Mouse (Mus musculus): ENCODE measurements around the gene Slc1a2. TPM values are rescaled to one million over a fixed set of nuclear protein-coding genes. Genes with fewer than 3 reads are reported as not detected.
A peak's percentile ranks its signal among the peaks of the same experiment; 100 is the strongest.

Gene Slc1a2
- polyA plus RNA-seq, 1 experiment from 2014 or later: 0.16 TPM

DNA sequence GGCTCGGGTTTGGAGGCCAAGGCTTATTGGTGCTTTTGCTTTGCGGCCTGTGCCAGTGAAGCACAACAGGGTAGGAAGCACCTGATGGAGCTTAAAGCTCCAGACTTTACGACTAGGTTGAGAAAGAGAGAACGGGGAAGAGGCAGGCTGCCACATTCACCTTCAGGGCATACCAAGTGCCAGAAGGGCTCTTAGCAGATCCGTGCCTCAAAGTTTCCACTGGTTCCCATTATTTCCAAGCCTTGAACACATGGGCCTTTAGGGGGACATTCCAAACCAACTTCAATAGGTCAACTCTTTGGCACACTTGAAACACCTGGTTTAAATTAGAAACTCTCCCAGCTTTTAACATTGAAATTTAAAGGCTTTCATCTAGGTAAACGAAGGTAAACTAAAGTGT is 134.3 kb downstream of the Slc1a2 start:
- Histone ChIP-seq H3K27me3 (no peaks in the 10 kb centered on the region), H3K9ac (replicated peaks) (no peak overlapping the region), H3K27ac (no peak overlapping the region), H3K4me2 (no peak overlapping the region), H3K4me1 (replicated peaks) (0 out of 2 replicates have a peak, but pooled peaks cover 4% of the 10 kb centered on the region), H3K9me3 (no peaks in the 10 kb centered on the region), H3K4me3 (replicated peaks) (no peak overlapping the region), H3K36me3 (no peaks in the 10 kb centered on the region)
- no peak for ATAC-seq (ENCODE audit: insufficient number of reproducible peaks, insufficient read depth, low FRiP score, low TSS enrichment, low read depth)
- 46% methylated on average over 6 of the region's 6 CpGs for WGBS

DNA sequence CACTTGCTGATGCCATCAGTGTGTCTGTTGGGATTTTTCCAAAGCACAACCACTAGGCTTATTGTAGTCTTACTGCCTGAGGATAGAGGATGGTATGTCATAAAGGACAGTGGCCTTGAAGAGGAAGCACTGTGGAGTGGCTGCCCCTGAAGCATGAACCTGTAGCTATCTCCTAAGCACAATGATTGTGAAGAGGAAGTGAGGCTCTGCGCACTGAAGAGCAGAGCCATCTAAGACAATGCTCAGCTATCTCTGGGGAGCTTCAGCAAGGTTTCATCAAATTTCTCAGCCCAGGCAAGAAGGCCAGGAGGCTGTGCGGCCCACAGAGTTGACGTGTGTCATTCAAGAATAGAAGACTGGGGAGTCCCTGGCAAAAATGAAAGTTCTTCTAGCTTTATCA is 136.6 kb downstream of the Slc1a2 start:
- H3K36me3 ChIP-seq: no peaks in the 10 kb centered on the region
- WGBS: 88% methylated on average over 3 of the region's 3 CpGs
- H3K9me3 ChIP-seq: no peaks in the 10 kb centered on the region
- H3K4me3 ChIP-seq (replicated peaks): no peak overlapping the region
- H3K9ac ChIP-seq (replicated peaks): no peak overlapping the region
- no peak for ATAC-seq (ENCODE audit: insufficient number of reproducible peaks, insufficient read depth, low FRiP score, low TSS enrichment, low read depth)
- no peak overlapping the region for H3K4me2 ChIP-seq
- no peak overlapping the region for H3K27ac ChIP-seq
- H3K4me1 ChIP-seq (replicated peaks): 0 out of 2 replicates have a peak, but pooled peaks cover 4% of the 10 kb centered on the region
- H3K27me3 ChIP-seq: no peaks in the 10 kb centered on the region

DNA sequence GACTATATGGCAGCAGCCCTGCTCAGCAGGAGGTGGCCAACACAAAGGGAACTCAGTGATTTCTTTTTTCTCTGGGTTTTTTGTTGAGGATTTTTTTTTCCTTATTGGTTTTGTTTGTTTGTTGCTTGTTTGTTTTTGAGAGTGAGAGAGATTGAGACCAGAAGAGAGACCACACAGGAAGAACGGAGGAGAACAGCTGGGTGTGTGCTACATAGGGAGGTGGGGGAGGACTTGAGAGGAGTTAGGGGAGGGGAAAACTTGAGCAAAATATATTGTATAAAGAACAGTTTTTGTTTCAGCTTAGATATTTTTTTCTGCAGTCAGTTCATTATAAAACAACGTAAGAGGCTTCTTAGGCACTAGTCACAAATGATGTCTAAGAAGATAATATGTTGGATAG is 139.7 kb downstream of the Slc1a2 start:
- Histone ChIP-seq H3K9ac (replicated peaks) (no peak overlapping the region), H3K4me3 (replicated peaks) (no peak overlapping the region), H3K27ac (no peak overlapping the region), H3K4me2 (no peak overlapping the region), H3K4me1 (replicated peaks) (no peaks in the 10 kb centered on the region), H3K9me3 (no peaks in the 10 kb centered on the region), H3K36me3 (no peaks in the 10 kb centered on the region), H3K27me3 (no peaks in the 10 kb centered on the region)
- ATAC-seq (ENCODE audit: insufficient number of reproducible peaks, insufficient read depth, low FRiP score, low TSS enrichment, low read depth): no peak
- 78% methylated on average over 2 of the region's 2 CpGs for WGBS

DNA sequence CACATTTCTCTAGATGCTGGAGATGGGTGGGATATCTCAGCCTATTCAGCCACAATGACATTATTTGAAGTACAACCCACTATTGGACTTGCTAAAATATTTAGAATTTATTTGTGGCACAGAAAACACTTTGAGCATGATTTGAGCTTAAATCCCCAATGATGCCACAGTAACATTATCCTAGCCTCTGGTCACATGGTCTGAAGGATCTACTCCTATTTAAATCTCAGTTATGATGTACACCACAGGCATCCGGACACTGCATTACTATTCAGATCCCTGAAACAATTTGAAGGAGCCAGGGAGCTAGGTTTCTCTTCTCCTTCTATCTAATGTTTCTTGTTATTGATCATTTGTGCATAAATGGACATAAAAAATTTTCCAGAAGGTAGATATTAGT is 143.4 kb downstream of the Slc1a2 start:
- H3K4me3 ChIP-seq (replicated peaks): no peak overlapping the region
- WGBS: 87% methylated on average over 1 of the region's 1 CpGs

GRCm38 (mm10) chr2:102804109-102804508 is 145.7 kb downstream of the Slc1a2 start:
- Histone ChIP-seq H3K36me3 (no peaks in the 10 kb centered on the region), H3K4me3 (replicated peaks) (no peak overlapping the region), H3K9ac (replicated peaks) (no peak overlapping the region), H3K27me3 (no peaks in the 10 kb centered on the region), H3K9me3 (no peaks in the 10 kb centered on the region), H3K4me1 (replicated peaks) (no peaks in the 10 kb centered on the region), H3K4me2 (no peak overlapping the region), H3K27ac (no peak overlapping the region)
- WGBS: 36% methylated on average over 2 of the region's 2 CpGs
- no peak for ATAC-seq (ENCODE audit: insufficient number of reproducible peaks, insufficient read depth, low FRiP score, low TSS enrichment, low read depth)

More for the DNA sequence above, 143.4 kb downstream of the Slc1a2 start:
- no peak for ATAC-seq (ENCODE audit: insufficient number of reproducible peaks, insufficient read depth, low FRiP score, low TSS enrichment, low read depth)
- Histone ChIP-seq H3K27ac (no peak overlapping the region), H3K27me3 (no peaks in the 10 kb centered on the region), H3K9ac (replicated peaks) (no peak overlapping the region), H3K4me2 (no peak overlapping the region), H3K36me3 (no peaks in the 10 kb centered on the region), H3K4me1 (replicated peaks) (no peaks in the 10 kb centered on the region), H3K9me3 (no peaks in the 10 kb centered on the region)

DNA sequence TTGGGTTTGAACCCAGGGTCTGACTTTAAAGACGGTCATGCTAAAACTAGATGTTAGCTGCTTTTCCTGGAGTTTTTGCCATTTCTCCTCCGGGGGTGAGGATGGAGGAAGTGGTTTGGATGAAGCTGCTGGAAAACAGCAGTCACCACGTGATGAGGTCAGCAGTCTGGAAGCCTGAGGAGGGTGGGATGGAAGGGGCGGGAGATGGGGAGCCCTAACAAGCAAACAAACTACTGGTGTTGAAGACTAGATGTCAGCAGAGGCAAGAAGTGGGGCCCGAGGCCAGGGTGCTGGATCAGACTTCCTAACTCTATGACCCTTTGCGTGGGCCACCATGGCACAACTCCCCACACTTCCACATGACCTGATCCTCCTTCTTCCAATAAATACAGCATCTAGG is 146.8 kb downstream of the Slc1a2 start:
- no peaks in the 10 kb centered on the region for H3K27me3 ChIP-seq
- H3K4me3 ChIP-seq (replicated peaks): no peak overlapping the region
- WGBS: 68% methylated on average over 6 of the region's 6 CpGs
- H3K27ac ChIP-seq: no peak overlapping the region
- no peak overlapping the region for H3K4me2 ChIP-seq
- H3K9me3 ChIP-seq: no peaks in the 10 kb centered on the region
- no peak for ATAC-seq (ENCODE audit: insufficient number of reproducible peaks, insufficient read depth, low FRiP score, low TSS enrichment, low read depth)
- H3K9ac ChIP-seq (replicated peaks): no peak overlapping the region
- no peaks in the 10 kb centered on the region for H3K4me1 ChIP-seq (replicated peaks)
- no peaks in the 10 kb centered on the region for H3K36me3 ChIP-seq

DNA sequence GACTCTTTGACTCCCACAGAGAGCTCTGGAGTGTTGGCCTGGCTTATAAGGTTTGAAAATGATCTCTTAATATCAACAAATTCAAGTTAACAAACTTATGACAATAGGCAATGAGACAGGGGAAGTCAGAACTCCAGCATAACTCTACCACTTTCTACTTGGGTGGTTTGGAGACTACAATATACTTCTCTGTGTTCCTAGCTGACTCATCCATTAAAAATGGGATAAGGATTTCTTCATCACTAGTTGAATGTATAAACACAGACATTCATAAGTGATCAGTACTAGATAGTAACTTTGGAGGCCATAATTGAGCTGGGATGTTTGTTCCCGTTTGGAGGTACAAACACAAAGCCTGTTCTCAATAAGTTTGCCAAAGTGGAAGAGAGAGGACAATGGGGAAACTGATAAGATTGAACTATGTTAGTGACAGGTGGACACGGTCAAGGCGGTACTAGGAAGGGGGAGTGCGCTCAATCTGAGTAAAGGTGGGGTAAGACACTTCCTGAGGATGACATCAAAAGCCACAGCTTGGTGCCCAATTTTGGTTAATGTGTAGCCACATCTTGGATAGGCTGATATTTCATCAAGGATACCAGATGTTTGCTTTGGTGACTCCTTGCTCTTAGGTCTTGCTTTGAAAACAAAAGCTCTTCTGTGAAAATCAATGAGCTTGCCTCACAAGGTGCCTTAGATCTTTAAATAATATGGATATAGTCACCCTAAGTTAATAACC is 147.5 kb downstream of the Slc1a2 start:
- no peak overlapping the region for H3K9ac ChIP-seq (replicated peaks)
- WGBS: 87% methylated on average over 4 of the region's 4 CpGs
- H3K4me1 ChIP-seq (replicated peaks): no peaks in the 10 kb centered on the region
- no peak overlapping the region for H3K4me3 ChIP-seq (replicated peaks)
- H3K4me2 ChIP-seq: no peak overlapping the region
- H3K9me3 ChIP-seq: no peaks in the 10 kb centered on the region
- no peak for ATAC-seq (ENCODE audit: insufficient number of reproducible peaks, insufficient read depth, low FRiP score, low TSS enrichment, low read depth)
- no peaks in the 10 kb centered on the region for H3K36me3 ChIP-seq
- H3K27me3 ChIP-seq: no peaks in the 10 kb centered on the region
- no peak overlapping the region for H3K27ac ChIP-seq

DNA sequence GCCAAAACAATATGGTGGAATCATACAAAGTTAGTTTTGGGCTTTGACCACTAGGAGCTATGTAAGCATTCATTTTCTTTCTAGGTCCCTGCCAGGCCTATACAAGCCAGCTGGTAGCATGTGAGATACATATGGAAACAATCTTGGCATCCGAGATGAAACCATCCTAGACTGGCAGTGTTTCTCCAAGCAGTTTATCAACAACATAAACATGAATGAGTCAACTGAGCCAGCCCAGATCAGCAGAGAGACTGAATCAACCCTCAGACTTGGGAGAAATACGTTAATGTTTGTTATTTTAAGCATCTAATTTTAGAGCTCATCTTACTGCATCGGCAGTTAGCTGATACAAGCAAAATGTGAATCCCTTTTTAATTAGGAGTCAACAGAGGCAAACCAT is 149.2 kb downstream of the Slc1a2 start:
- Histone ChIP-seq H3K36me3 (no peaks in the 10 kb centered on the region), H3K9me3 (no peaks in the 10 kb centered on the region), H3K4me1 (replicated peaks) (no peaks in the 10 kb centered on the region), H3K27ac (no peak overlapping the region), H3K9ac (replicated peaks) (no peak overlapping the region), H3K4me3 (replicated peaks) (no peak overlapping the region), H3K4me2 (no peak overlapping the region), H3K27me3 (no peaks in the 10 kb centered on the region)
- WGBS: 61% methylated on average over 3 of the region's 3 CpGs
- no peak for ATAC-seq (ENCODE audit: insufficient number of reproducible peaks, insufficient read depth, low FRiP score, low TSS enrichment, low read depth)

GRCm38 (mm10) chr2:102809436-102809835 is 151.0 kb downstream of the Slc1a2 start:
- Histone ChIP-seq H3K4me3 (replicated peaks) (no peak overlapping the region), H3K27ac (no peak overlapping the region), H3K9ac (replicated peaks) (no peak overlapping the region), H3K36me3 (no peaks in the 10 kb centered on the region), H3K4me2 (no peak overlapping the region), H3K27me3 (no peaks in the 10 kb centered on the region), H3K4me1 (replicated peaks) (no peaks in the 10 kb centered on the region), H3K9me3 (no peaks in the 10 kb centered on the region)
- ATAC-seq (ENCODE audit: insufficient number of reproducible peaks, insufficient read depth, low FRiP score, low TSS enrichment, low read depth): no peak
- WGBS: 84% methylated on average over 1 of the region's 1 CpGs

GRCm38 (mm10) chr2:102812756-102813155 is 154.3 kb downstream of the Slc1a2 start:
- Histone ChIP-seq H3K9ac (replicated peaks) (no peak overlapping the region), H3K4me3 (replicated peaks) (no peak overlapping the region), H3K4me1 (replicated peaks) (no peaks in the 10 kb centered on the region), H3K36me3 (no peaks in the 10 kb centered on the region), H3K9me3 (no peaks in the 10 kb centered on the region), H3K4me2 (no peak overlapping the region), H3K27ac (no peak overlapping the region), H3K27me3 (no peaks in the 10 kb centered on the region)
- ATAC-seq (ENCODE audit: insufficient number of reproducible peaks, insufficient read depth, low FRiP score, low TSS enrichment, low read depth): no peak
- WGBS: 63% methylated on average over 4 of the region's 4 CpGs

DNA sequence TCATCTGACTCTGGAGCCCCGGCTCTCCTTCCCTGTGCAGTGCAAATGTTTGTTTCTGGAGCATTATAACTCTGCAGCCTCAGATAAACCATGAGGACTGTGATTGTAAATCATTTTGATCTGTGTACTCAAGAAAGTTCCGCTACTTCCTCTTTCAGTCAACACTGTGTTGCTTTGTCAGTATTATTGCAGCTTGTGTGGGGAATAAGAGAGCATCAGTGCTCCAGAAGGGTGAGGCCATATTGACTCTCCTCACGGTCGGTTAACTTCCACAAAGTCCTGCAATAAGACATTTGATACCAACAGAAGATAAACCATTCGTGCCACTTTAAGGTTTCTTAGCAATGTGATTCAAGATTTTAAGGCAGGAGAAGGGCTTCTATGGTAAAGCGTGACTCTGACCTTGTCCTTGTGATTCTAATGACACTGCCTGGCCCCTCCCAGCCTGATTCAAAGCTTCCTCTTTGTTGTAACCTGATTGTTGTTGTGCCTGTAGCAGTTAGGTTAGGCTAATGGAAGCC is 156.9 kb downstream of the Slc1a2 start:
- Histone ChIP-seq H3K9me3 (no peaks in the 10 kb centered on the region), H3K4me1 (replicated peaks) (peaks cover 8% of the 10 kb centered on the region), H3K27me3 (no peaks in the 10 kb centered on the region), H3K4me3 (replicated peaks) (no peak overlapping the region), H3K27ac (no peak overlapping the region), H3K4me2 (no peak overlapping the region), H3K9ac (replicated peaks) (no peak overlapping the region), H3K36me3 (no peaks in the 10 kb centered on the region)
- 70% methylated on average over 6 of the region's 6 CpGs for WGBS
- no peak for ATAC-seq (ENCODE audit: insufficient number of reproducible peaks, insufficient read depth, low FRiP score, low TSS enrichment, low read depth)

DNA sequence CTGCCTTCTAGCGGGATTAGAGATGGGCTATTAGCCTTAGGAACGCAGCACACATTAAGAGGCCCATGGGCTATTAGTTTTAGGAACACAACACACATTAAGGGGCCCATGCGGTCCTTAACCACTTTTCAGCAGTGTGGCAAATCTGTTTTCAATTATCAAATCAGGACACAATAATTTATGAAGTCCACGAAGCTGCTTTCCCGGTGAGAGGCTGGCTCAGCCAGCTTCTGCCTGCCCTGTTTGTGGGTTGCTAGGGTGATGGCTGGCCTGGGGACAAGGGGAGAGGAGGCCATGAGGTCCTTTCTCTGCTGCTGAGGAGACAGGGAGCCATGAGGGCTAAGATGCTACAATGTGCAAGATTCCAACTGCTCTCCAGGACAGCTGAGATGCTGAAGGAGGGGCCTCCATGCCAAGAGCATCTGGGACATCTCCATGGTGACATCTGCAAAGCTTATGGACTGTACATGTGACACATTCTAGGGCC is 161.8 kb downstream of the Slc1a2 start:
- Histone ChIP-seq H3K4me2 (no peak overlapping the region), H3K4me1 (replicated peaks) (peaks cover 16% of the 10 kb centered on the region), H3K27ac (peak overlapping the region; percentile 54; the same call in 1 of the 2 replicates), H3K27me3 (no peaks in the 10 kb centered on the region), H3K4me3 (replicated peaks) (no peak overlapping the region), H3K36me3 (no peaks in the 10 kb centered on the region), H3K9me3 (no peaks in the 10 kb centered on the region), H3K9ac (replicated peaks) (no peak overlapping the region)
- ATAC-seq (ENCODE audit: insufficient number of reproducible peaks, insufficient read depth, low FRiP score, low TSS enrichment, low read depth): peak; percentile 78
- 14% methylated on average over 5 of the region's 5 CpGs for WGBS
